Mouse (Mus musculus) megakaryocyte, embryonic 14.5 days (primary cell): ENCODE measurements around the gene Card6. TPM values are rescaled to one million over a fixed set of nuclear protein-coding genes. Genes with fewer than 3 reads are reported as not detected.

ENCODE experiments used
- H3K27me3 ChIP-seq: replicated peaks from 2 replicates; pipeline ENCODE3; 2012; ENCODE audit warnings: inconsistent platforms
- H3K36me3 ChIP-seq: replicated peaks from 2 replicates; pipeline ENCODE3; 2012; ENCODE audit warnings: low read length, inconsistent platforms, mixed read lengths
- H3K4me1 ChIP-seq: 2 replicates; pipeline ENCODE4 v1.6.1; 2012; ENCODE audit warnings: inconsistent platforms
- H3K4me3 ChIP-seq: replicated peaks from 2 replicates; pipeline ENCODE3; 2012; ENCODE audit warnings: moderate library complexity, mild to moderate bottlenecking, inconsistent platforms
- H3K9me3 ChIP-seq: 2 replicates; pipeline ENCODE4 v1.6.1; 2012; ENCODE audit warnings: inconsistent platforms
- FLI1 ChIP-seq: IDR thresholded peaks from 2 replicates; pipeline ENCODE4 v1.6.1; 2012; ENCODE audit warnings: low read length, inconsistent platforms, mixed read lengths
- GATA1 ChIP-seq: IDR thresholded peaks from 3 replicates; pipeline ENCODE4 v1.6.1; 2012; ENCODE audit warnings: mixed read lengths, low read length, inconsistent platforms, borderline replicate concordance
- polyA plus RNA-seq: library from polyadenylated mRNA; stranded (reverse); fragments of >175 nt; gene quantifications from 2 replicates; pipeline ENCODE4 v1.2.3, GENCODE M21; 2012; ENCODE audit warnings: low replicate concordance; ENCODE audit not compliant: insufficient read depth

The Card6 gene
- polyA plus RNA-seq, 1 experiment: 0.09 TPM

- H3K36me3 ChIP-seq: no peaks in the 10 kb centered on the region
- no peaks in the 10 kb centered on the region for H3K27me3 ChIP-seq
- TF ChIP-seq FLI1 (no peak), GATA1 (no peak)
- 0 out of 2 replicates have a peak, but pooled peaks cover 5% of the 10 kb centered on the region for H3K9me3 ChIP-seq
- no peak overlapping the region for H3K4me3 ChIP-seq
- H3K4me1 ChIP-seq: peaks cover 7% of the 10 kb centered on the region
These were observed 19.3 kb downstream of the Card6 start for GRCm38 (mm10) chr15:5088850-5089608.

DNA sequence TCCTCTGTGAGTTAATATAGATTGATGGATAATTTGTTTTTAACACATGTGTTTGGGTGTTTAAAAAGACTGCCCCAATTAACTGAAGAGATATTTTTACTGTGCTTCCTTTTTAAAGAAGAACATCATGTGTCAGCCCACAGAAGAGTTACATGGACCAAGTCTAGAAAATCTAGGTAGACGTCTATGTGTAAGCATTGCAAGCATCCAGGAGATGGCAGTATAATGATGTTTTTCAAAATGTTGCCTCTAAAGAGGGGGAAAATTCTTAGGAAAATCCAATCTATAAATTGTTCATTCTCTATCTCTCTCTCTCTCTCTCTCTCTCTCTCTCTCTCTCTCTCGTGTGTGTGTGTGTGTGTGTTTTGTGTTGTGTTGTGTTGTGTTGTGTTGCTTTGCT is 22.2 kb downstream of the Card6 start:
- no peaks in the 10 kb centered on the region for H3K27me3 ChIP-seq
- no peaks in the 10 kb centered on the region for H3K36me3 ChIP-seq
- 0 out of 2 replicates have a peak, but pooled peaks cover 5% of the 10 kb centered on the region for H3K9me3 ChIP-seq
- TF ChIP-seq GATA1 (no peak), FLI1 (no peak)
- H3K4me3 ChIP-seq: no peak overlapping the region
- peaks cover 7% of the 10 kb centered on the region for H3K4me1 ChIP-seq

GRCm38 (mm10) chr15:5081235-5081634 is 27.1 kb downstream of the Card6 start:
- Histone ChIP-seq H3K9me3 (0 out of 2 replicates have a peak, but pooled peaks cover 5% of the 10 kb centered on the region), H3K27me3 (no peaks in the 10 kb centered on the region), H3K4me3 (no peak overlapping the region), H3K36me3 (no peaks in the 10 kb centered on the region), H3K4me1 (no peaks in the 10 kb centered on the region)
- TF ChIP-seq GATA1 (no peak), FLI1 (no peak)

DNA sequence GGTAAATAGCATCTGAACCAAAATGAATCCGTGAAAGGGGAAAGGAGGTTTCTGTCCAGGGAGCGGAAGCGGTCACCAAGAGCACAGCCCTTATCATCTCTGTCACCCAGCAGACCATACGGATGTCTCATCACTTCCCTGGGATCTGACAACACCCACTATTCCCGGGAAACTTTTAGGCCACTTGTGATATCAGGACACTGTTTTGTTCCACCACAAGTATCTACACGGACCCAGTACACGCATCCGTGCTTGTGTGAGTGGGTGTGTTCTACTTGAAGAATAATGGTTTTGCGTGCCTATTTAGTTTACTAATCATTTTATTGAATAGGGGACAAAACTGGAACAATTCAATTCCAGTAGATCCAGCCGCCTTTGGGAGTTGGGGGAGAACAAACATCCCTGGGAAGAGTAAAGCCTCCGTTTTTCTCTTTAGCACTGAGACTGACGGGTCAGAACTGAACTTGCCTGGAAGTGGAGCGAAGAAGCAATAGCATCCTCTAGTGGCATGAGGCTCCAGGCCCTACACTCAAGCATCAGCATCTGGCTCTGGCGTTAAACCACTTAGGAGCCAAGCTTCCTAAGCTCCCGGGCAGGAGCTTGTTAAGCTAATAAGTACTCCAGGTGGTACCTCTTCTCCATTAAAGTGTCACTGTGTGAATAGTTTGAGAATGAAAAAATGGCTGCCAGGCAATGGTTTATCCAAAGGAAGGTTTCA is 39.4 kb downstream of the Card6 start:
- no peak overlapping the region for H3K4me3 ChIP-seq
- H3K36me3 ChIP-seq: no peaks in the 10 kb centered on the region
- TF ChIP-seq FLI1: no peak
- no peak for TF ChIP-seq GATA1
- no peaks in the 10 kb centered on the region for H3K27me3 ChIP-seq
- no peaks in the 10 kb centered on the region for H3K4me1 ChIP-seq
- H3K9me3 ChIP-seq: no peaks in the 10 kb centered on the region

GRCm38 (mm10) chr15:5063635-5064034 is 44.7 kb downstream of the Card6 start, which contains the start of gene C7:
Gene C7 (minus strand): TSS chr15:5063740.
- Histone ChIP-seq H3K27me3 (no peaks in the 10 kb centered on the region), H3K9me3 (no peaks in the 10 kb centered on the region), H3K4me1 (no peaks in the 10 kb centered on the region), H3K4me3 (no peak within 1 kb of the TSS), H3K36me3 (no peaks in the 10 kb centered on the region)
- TF ChIP-seq GATA1 (no peak), FLI1 (no peak)

Other genes with a start within 250 kb of the Card6 start
- gene Mroh2b, start 209.8 kb downstream of the Card6 start, polyA plus RNA-seq: not detected in 2 replicates
- gene C7, start 44.8 kb downstream of the Card6 start, polyA plus RNA-seq: not detected in 2 replicates
- gene Rpl37, start 8.1 kb upstream of the Card6 start, polyA plus RNA-seq: 7.1 and 79.8 TPM in 2 replicates
- 0.47 and 0.93 TPM in 2 replicates for gene Prkaa1, start 35.3 kb upstream of the Card6 start, polyA plus RNA-seq
- gene Ttc33, start 77.0 kb upstream of the Card6 start, polyA plus RNA-seq: 18.4 TPM in 1 of 2 replicates, not detected in the other
- gene Ptger4, start 135.6 kb upstream of the Card6 start, polyA plus RNA-seq: 1.3 TPM in 1 of 2 replicates, not detected in the other